Mouse (Mus musculus) forebrain, embryonic 13.5 days (tissue): ENCODE measurements around the gene Lsm4. TPM values are rescaled to one million over a fixed set of nuclear protein-coding genes. Genes with fewer than 3 reads are reported as not detected.

Experiments used
- ATAC-seq: fragments of 200-750 bp; cut with Nextera tagmentation; 2 replicates; pipeline ENCODE4 v1.8.0; 2017
- H3K27ac ChIP-seq: fragments of 300-500 bp; sonication (generic); 2 replicates; pipeline ENCODE4 v1.5.1; 2015; ENCODE audit warnings: inconsistent platforms, mild to moderate bottlenecking, moderate library complexity
- H3K27me3 ChIP-seq: fragments of 300-500 bp; sonication (generic); 2 replicates; pipeline ENCODE4 v1.6.1; 2015; ENCODE audit warnings: mild to moderate bottlenecking, inconsistent platforms
- H3K36me3 ChIP-seq: fragments of 300-500 bp; sonication (generic); 2 replicates; pipeline ENCODE4 v1.6.1; 2015; ENCODE audit warnings: mild to moderate bottlenecking, inconsistent platforms; ENCODE audit not compliant: poor library complexity, severe bottlenecking
- H3K4me1 ChIP-seq: fragments of 300-500 bp; sonication (generic); 2 replicates; pipeline ENCODE4 v1.6.1; 2015; ENCODE audit warnings: inconsistent platforms
- H3K4me2 ChIP-seq: fragments of 300-500 bp; sonication (generic); 2 replicates; pipeline ENCODE4 v1.6.1; 2015; ENCODE audit warnings: inconsistent platforms, mild to moderate bottlenecking, moderate library complexity
- H3K4me3 ChIP-seq: fragments of 300-500 bp; sonication (generic); 2 replicates; pipeline ENCODE4 v1.5.1; 2015; ENCODE audit warnings: mild to moderate bottlenecking, inconsistent platforms
- H3K9ac ChIP-seq: fragments of 300-500 bp; sonication (generic); 2 replicates; pipeline ENCODE4 v1.6.1; 2015; ENCODE audit warnings: mild to moderate bottlenecking, inconsistent platforms
- H3K9me3 ChIP-seq: fragments of 300-500 bp; sonication (generic); replicated peaks from 2 replicates; pipeline ENCODE4 v1.6.1; 2016; ENCODE audit warnings: inconsistent platforms
- WGBS: fragments of 180-500 bp; shearing (Covaris S2); methylation state at CpG from one replicate; pipeline ENCODE4 v1.1.7; 2015; 5-methylcytosine and 5-hydroxymethylcytosine counted together
- polyA plus RNA-seq: library from polyadenylated mRNA; unstranded; fragments of >200 nt; fragmentation: Nextera tagmentation; extraction: Ambion mirVana; gene quantifications from 2 replicates; pipeline ENCODE4 v1.2.1, GENCODE M21; 2015

Lsm4 gene
- polyA plus RNA-seq, 1 experiment from 2014 or later: 238 TPM

DNA sequence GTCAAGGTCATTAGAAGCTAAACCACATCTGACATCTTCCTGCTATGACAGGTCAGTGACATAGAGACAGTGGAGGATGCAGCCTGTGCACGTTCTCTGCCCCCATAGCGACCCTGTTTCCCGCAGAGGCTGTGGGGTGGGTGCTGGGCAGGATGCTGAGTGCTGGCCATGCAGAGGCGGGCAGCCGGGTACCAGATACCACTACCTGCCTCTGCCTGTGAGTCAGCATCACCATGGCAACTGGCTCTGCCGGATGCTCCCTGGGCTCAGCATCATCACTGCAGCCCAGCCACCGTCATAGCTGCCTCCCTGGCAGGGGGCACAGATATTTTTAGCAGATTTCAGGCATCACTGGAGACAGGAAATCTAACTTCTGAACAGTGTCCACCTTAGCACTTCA lies 11.2 kb downstream of the Lsm4 start:
- Histone ChIP-seq H3K27ac (no peak overlapping the region), H3K9ac (no peak overlapping the region), H3K4me1 (0 out of 2 replicates have a peak, but pooled peaks cover 14% of the 10 kb centered on the region), H3K36me3 (peaks cover 11% of the 10 kb centered on the region), H3K4me2 (no peak overlapping the region), H3K9me3 (no peaks in the 10 kb centered on the region), H3K4me3 (no peak overlapping the region), H3K27me3 (no peaks in the 10 kb centered on the region)
- ATAC-seq: peak; percentile 40; the same call in 1 of the 2 replicates
- WGBS: 47% methylated on average over 7 of the region's 7 CpGs

DNA sequence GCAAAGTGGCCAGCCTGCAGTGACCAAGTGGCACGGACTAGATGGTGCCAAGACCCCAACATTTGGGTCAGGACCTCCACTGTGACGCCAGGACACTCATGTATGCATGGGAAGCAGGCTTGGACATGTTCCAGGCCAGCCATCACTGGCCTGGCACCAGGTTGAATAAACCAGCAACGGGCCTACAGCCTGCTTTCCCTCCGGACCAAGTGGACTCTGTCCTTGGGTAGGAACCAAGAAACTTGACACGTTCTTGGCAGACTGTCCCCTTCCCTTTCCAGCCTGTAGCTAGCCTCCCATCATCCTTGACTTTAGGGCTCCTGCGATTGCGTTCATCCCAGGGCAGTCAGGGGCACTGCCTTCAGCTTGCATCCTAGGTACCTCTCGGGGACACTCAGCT lies 14.5 kb downstream of the Lsm4 start:
- no peak overlapping the region for H3K27ac ChIP-seq
- H3K9me3 ChIP-seq: no peaks in the 10 kb centered on the region
- no peaks in the 10 kb centered on the region for H3K36me3 ChIP-seq
- peaks cover 34% of the 10 kb centered on the region for H3K4me1 ChIP-seq
- no peaks in the 10 kb centered on the region for H3K27me3 ChIP-seq
- H3K9ac ChIP-seq: no peak overlapping the region
- WGBS: 90% methylated on average over 8 of the region's 8 CpGs
- no peak for ATAC-seq
- H3K4me3 ChIP-seq: no peak overlapping the region; the same call in 1 of the 2 replicates
- no peak overlapping the region for H3K4me2 ChIP-seq

DNA sequence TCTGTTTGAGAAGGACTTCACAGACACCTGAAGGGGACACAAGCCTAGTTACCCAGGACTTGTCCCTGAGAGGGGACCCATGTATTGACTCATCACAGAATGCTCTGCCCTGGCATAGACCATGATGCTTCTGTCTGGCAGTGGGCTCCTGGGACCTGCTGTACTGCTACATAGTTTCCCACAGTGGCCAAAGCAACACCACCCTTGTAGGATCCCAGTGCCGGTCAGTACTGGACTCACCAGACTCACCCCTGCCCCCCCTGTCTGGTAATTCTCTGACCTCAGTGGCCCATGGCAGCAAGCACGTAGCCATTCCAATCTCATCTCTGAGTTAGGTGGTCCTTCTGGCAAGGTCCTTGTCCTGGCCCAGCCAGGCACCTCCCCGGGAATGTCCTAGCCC lies 15.1 kb downstream of the Lsm4 start:
- no peaks in the 10 kb centered on the region for H3K27me3 ChIP-seq
- H3K4me2 ChIP-seq: no peak overlapping the region
- H3K9me3 ChIP-seq: no peaks in the 10 kb centered on the region
- 96% methylated on average over 3 of the region's 3 CpGs for WGBS
- no peak overlapping the region for H3K9ac ChIP-seq
- H3K36me3 ChIP-seq: no peaks in the 10 kb centered on the region
- H3K4me1 ChIP-seq: peaks cover 34% of the 10 kb centered on the region
- ATAC-seq: no peak
- no peak overlapping the region for H3K4me3 ChIP-seq
- no peak overlapping the region; the same call in 1 of the 2 replicates for H3K27ac ChIP-seq

- 81% methylated on average over 5 of the region's 5 CpGs for WGBS
- peak overlapping the region; percentile 15; the same call in 1 of the 2 replicates for H3K27ac ChIP-seq
- H3K36me3 ChIP-seq: no peaks in the 10 kb centered on the region
- H3K27me3 ChIP-seq: no peaks in the 10 kb centered on the region
- 0 out of 2 replicates have a peak, but pooled peaks have one; percentile 5 for ATAC-seq
- H3K4me2 ChIP-seq: no peak overlapping the region
- no peaks in the 10 kb centered on the region for H3K9me3 ChIP-seq
- H3K4me3 ChIP-seq: no peak overlapping the region
- H3K4me1 ChIP-seq: peaks cover 34% of the 10 kb centered on the region
- peak overlapping the region; percentile 17; the same call in 1 of the 2 replicates for H3K9ac ChIP-seq
Observed at GRCm38 (mm10) chr8:70689892-70690390, 16.9 kb downstream of the Lsm4 start.

- H3K4me3 ChIP-seq: peak overlapping the region; percentile 34
- peak overlapping the region; percentile 74 for H3K27ac ChIP-seq
- H3K27me3 ChIP-seq: no peaks in the 10 kb centered on the region
- H3K4me1 ChIP-seq: peaks cover 47% of the 10 kb centered on the region
- H3K9me3 ChIP-seq: no peaks in the 10 kb centered on the region
- no peak for ATAC-seq
- peak overlapping the region; percentile 64 for H3K4me2 ChIP-seq
- 47% methylated on average over 4 of the region's 4 CpGs for WGBS
- H3K9ac ChIP-seq: peak overlapping the region; percentile 69
- no peaks in the 10 kb centered on the region for H3K36me3 ChIP-seq
Observed at GRCm38 (mm10) chr8:70691230-70691629, 18.2 kb downstream of the Lsm4 start.

DNA sequence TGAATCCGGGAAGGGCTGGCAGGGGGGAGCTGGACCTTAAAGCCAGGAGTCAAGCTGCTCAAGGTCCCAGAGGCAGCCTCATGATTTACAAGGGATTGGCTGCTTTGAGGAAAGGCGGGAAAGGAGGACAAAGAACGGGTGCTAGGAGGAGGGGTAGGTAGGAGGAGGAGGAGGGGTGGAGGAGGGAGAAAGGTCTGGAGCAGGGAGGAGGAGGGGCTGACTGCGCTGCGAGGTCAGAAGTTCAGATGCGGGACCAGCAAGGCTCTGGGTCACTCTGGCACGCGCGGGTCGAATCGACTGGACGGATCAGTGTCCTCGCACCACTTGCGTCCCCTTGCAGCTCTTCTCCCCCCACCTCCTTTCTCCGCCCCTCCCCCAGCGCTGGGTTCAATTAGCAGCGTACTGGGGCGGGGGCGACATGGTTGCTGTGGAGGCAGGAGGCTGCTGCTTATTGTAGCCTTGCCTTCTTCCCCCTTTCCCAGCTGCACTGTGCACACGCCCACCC lies 18.7 kb downstream of the Lsm4 start:
- Histone ChIP-seq H3K27me3 (no peaks in the 10 kb centered on the region), H3K4me2 (peak overlapping the region; percentile 64), H3K4me3 (peak overlapping the region; percentile 34), H3K36me3 (no peaks in the 10 kb centered on the region), H3K4me1 (peaks cover 52% of the 10 kb centered on the region), H3K27ac (peak overlapping the region; percentile 74), H3K9me3 (no peaks in the 10 kb centered on the region), H3K9ac (peak overlapping the region; percentile 69)
- under 1% methylated on average over 20 of the region's 20 CpGs for WGBS
- peak; percentile 73 for ATAC-seq

- Histone ChIP-seq H3K27ac (no peak overlapping the region), H3K36me3 (no peaks in the 10 kb centered on the region), H3K9ac (no peak overlapping the region), H3K4me2 (no peak overlapping the region), H3K9me3 (no peaks in the 10 kb centered on the region), H3K4me3 (no peak overlapping the region), H3K27me3 (no peaks in the 10 kb centered on the region), H3K4me1 (peaks cover 59% of the 10 kb centered on the region)
- 90% methylated on average over 5 of the region's 5 CpGs for WGBS
- ATAC-seq: no peak
Observed at GRCm38 (mm10) chr8:70693636-70694035, 20.6 kb downstream of the Lsm4 start.

DNA sequence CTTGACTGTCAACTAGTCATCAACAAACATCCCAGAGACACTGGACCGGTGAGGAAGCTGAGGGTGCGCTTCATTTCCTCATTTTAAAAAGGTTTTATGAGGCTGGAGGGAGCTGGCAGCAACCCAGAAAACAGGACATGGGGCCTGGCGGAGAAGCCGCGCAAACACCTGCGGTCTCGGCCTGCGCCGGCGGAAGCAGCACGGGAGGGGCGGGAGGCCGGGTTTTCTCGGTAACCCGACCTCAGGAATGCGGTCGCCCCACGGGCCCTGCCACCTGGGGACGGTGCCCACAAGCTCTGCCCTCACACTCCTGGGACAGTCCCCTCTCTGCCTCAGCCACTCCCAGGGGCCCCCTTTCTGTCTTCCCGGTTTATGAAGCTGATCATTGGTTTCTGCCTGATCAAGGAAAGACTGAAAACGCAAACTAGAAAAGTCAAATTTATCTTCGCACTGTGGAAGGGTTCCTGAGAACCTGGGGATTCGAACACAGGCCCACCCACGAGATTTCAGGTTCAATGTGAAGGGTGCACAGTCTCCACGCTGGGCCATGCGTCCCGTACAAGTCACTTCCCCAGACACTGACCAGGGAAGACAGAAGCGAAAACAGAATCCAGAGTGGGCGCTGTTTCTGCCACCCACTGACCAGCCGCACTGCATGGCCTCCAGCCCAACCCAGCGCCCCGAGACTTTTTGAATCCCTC lies 22.4 kb downstream of the Lsm4 start:
- Histone ChIP-seq H3K27me3 (no peaks in the 10 kb centered on the region), H3K9me3 (no peaks in the 10 kb centered on the region), H3K4me3 (no peak overlapping the region), H3K9ac (no peak overlapping the region), H3K4me1 (peaks cover 50% of the 10 kb centered on the region), H3K27ac (peak overlapping the region; percentile 100; the same call in 1 of the 2 replicates), H3K36me3 (no peaks in the 10 kb centered on the region), H3K4me2 (no peak overlapping the region)
- WGBS: 34% methylated on average over 32 of the region's 32 CpGs
- ATAC-seq: no peak

- peak overlapping the region; percentile 57 for H3K4me2 ChIP-seq
- 8% methylated on average over 31 of the region's 31 CpGs for WGBS
- H3K4me1 ChIP-seq: peaks cover 53% of the 10 kb centered on the region
- peak overlapping the region; percentile 50 for H3K9ac ChIP-seq
- peak overlapping the region; percentile 26 for H3K4me3 ChIP-seq
- H3K9me3 ChIP-seq: no peaks in the 10 kb centered on the region
- no peak for ATAC-seq
- 0 out of 2 replicates have a peak, but pooled peaks cover under 1% of the 10 kb centered on the region for H3K36me3 ChIP-seq
- H3K27me3 ChIP-seq: no peaks in the 10 kb centered on the region
- H3K27ac ChIP-seq: peak overlapping the region; percentile 100
Observed at GRCm38 (mm10) chr8:70696019-70696885, 23.2 kb downstream of the Lsm4 start.

- H3K9me3 ChIP-seq: no peaks in the 10 kb centered on the region
- H3K4me2 ChIP-seq: peak overlapping the region; percentile 57
- H3K27me3 ChIP-seq: no peaks in the 10 kb centered on the region
- peaks cover 53% of the 10 kb centered on the region for H3K4me1 ChIP-seq
- 0 out of 2 replicates have a peak, but pooled peaks cover 2% of the 10 kb centered on the region for H3K36me3 ChIP-seq
- H3K27ac ChIP-seq: peak overlapping the region; percentile 100
- H3K9ac ChIP-seq: peak overlapping the region; percentile 50
- H3K4me3 ChIP-seq: peak overlapping the region; percentile 26
- no peak for ATAC-seq
- 26% methylated on average over 4 of the region's 4 CpGs for WGBS
Observed at GRCm38 (mm10) chr8:70696946-70697345, 23.9 kb downstream of the Lsm4 start.

DNA sequence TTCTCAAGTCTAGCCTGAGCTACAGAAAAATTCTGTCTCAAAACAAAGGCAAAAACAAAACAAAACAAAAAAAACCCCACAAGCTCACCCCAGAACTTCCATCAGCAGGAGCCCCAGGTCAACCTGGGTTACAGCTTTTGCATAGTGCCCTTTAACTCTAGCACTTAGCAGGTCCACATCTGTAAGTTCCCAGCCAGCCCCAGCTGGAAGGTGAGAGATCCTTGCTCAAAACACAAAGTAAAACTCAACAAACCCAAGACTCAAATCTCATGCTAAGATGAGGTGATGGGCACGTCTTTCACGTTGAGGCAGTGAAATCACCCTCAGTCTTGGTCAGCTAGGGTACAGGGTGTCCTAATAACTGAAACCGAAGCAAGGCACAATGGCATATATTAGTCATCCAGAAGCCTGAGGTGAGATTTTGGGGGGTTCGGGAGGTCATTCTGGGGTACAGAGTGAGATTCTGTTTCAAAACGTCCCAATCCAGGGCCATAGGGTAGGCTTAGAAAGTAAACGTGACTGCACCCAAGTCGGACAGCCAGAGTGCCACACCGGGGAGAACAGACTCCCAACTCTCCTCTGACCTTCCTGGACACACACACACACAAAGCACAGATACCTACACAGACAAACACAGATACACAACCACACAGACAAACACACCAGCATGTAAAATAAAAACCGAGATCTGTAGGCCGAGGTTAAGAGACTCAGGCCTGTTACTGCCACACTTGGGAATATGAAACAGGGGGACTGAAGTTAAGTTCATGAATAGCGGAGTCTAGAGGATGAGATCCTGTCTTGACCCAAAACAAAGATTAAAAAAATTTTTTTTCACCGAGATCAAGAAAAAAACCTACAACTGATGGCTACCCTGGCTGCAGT lies 24.6 kb downstream of the Lsm4 start:
- Histone ChIP-seq H3K4me1 (peaks cover 53% of the 10 kb centered on the region), H3K9ac (peak overlapping the region; percentile 61), H3K9me3 (no peaks in the 10 kb centered on the region), H3K36me3 (peaks cover 7% of the 10 kb centered on the region; the same call in 1 of the 2 replicates), H3K27ac (peak overlapping the region; percentile 100), H3K4me2 (peak overlapping the region; percentile 75), H3K4me3 (peak overlapping the region; percentile 94), H3K27me3 (no peaks in the 10 kb centered on the region)
- WGBS: 69% methylated on average over 12 of the region's 12 CpGs
- ATAC-seq: no peak
